Mouse (Mus musculus) cerebellum, adult 2 months (tissue): ENCODE measurements around the gene Iqgap1. TPM values are rescaled to one million over a fixed set of nuclear protein-coding genes. Genes with fewer than 3 reads are reported as not detected.

Source experiments
- DNase-seq, 2 experiments: peaks; one replicate each; pipeline ENCODE4 v3.0.0; 2021
- H3K27ac ChIP-seq: fragments of 200-500 bp; 2 replicates; pipeline ENCODE4 v1.5.1; 2012; ENCODE audit warnings: low read length, control low read depth, inconsistent platforms; ENCODE audit not compliant: insufficient read depth
- H3K27me3 ChIP-seq: fragments of 200-500 bp; 2 replicates; pipeline ENCODE4 v1.6.1; 2012; ENCODE audit warnings: inconsistent platforms, mild to moderate bottlenecking, low read length, moderate library complexity; ENCODE audit not compliant: control insufficient read depth, insufficient read depth
- H3K4me1 ChIP-seq: fragments of 200-500 bp; 2 replicates; pipeline ENCODE4 v1.6.1; 2011; ENCODE audit warnings: low read length; ENCODE audit not compliant: control insufficient read depth, insufficient read depth
- H3K4me3 ChIP-seq: fragments of 200-500 bp; replicated peaks from 2 replicates; pipeline ENCODE3; 2011; ENCODE audit warnings: mild to moderate bottlenecking, low read depth, low read length, control low read depth; ENCODE audit not compliant: insufficient read depth
- CTCF ChIP-seq: fragments of 200-500 bp; IDR thresholded peaks from 2 replicates; pipeline ENCODE4 v1.5.1; 2011; ENCODE audit warnings: low read depth, mild to moderate bottlenecking, control low read depth, low read length, moderate library complexity, borderline replicate concordance; ENCODE audit not compliant: insufficient read depth
- POLR2A ChIP-seq: fragments of 200-500 bp; IDR thresholded peaks from 2 replicates; pipeline ENCODE4 v1.6.1; 2011; ENCODE audit warnings: low read length, control low read depth, borderline replicate concordance; ENCODE audit not compliant: insufficient read depth
- WGBS: fragments of 180-500 bp; shearing (Covaris S2); methylation state at CpG from one replicate; pipeline ENCODE4 v1.1.7; 2018; 5-methylcytosine and 5-hydroxymethylcytosine counted together
- polyA plus RNA-seq: library from polyadenylated mRNA; depleted of rRNA; stranded (reverse); fragments of >200 nt; gene quantifications from 2 replicates; pipeline ENCODE4 v1.2.3, GENCODE M21; 2012

Iqgap1 gene
- polyA plus RNA-seq, 1 experiment: 21.0 TPM

DNA sequence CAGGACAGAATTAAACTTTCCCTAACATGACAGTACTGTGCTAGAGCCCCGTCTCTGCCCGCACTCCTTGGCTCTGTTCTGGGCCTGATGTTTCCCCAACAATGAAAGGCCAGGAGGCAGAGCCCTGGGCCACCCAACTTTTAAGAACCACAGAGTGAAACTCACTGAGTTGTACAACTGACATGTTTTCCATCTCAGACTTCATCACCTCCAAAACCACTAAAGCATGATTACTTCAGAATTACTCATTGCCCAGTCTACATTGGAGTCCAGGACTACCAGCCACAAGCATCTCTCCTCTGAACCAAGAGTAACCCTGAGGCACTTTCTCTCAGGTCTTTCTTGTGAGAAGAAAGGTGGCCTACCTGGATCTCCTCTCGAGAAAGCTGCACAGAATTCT is 83.1 kb downstream of the Iqgap1 start:
- no peak for DNase-seq
- Histone ChIP-seq H3K27me3 (no peaks in the 10 kb centered on the region), H3K27ac (no peak overlapping the region), H3K4me1 (no peaks in the 10 kb centered on the region), H3K4me3 (no peak overlapping the region)
- 92% methylated on average over 3 of the region's 3 CpGs for WGBS
- TF ChIP-seq CTCF (no peak), POLR2A (no peak)

DNA sequence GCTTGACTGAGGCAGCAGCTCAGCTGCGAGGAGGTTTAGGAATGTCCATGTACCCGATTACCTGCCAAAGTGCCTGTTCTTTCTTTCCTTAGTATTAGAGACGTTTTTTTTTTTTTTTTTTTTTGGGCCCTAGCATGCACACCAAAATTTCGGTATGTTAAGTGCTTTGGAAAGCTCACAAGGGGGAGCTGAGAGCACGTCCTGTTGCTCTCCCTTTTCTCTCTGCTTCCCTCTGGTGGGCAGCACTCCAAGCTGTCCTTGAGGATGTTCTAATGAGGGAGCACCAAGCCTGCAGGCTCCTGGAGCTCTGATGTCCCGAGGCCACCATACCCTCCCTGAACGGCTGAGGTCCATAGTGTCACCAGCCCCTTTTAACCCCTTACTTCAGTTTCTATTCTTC is 84.8 kb downstream of the Iqgap1 start:
- DNase-seq: peak; percentile 61 to 63
- H3K27me3 ChIP-seq: no peaks in the 10 kb centered on the region
- no peak overlapping the region for H3K27ac ChIP-seq
- 26% methylated on average over 7 of the region's 7 CpGs for WGBS
- TF ChIP-seq CTCF (peak; percentile 80), POLR2A (no peak)
- H3K4me1 ChIP-seq: no peaks in the 10 kb centered on the region
- no peak overlapping the region for H3K4me3 ChIP-seq

DNA sequence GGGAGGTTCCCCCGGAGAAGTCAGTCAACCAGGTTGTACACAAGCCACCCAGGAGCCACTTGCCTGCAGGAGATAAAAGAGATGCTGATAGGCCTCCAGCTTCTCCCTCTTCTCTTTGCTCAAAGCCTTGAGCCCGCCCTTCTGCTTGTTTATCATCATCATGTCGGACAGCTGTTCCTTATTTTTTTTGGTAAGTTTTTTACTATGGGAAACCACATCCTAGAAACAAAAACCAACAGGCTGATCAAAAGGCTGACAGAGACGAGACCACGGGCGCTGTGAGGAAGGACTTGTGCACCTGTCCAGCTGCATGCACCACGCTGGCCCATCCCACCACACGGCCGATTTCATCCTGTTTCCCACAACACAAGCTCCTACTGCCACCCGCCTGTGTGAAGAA is 89.6 kb downstream of the Iqgap1 start:
- Histone ChIP-seq H3K27me3 (no peaks in the 10 kb centered on the region), H3K4me3 (no peak overlapping the region), H3K27ac (no peak overlapping the region), H3K4me1 (no peaks in the 10 kb centered on the region; the same call in 1 of the 2 replicates)
- TF ChIP-seq CTCF (no peak), POLR2A (no peak)
- DNase-seq: no peak
- 87% methylated on average over 10 of the region's 10 CpGs for WGBS

DNA sequence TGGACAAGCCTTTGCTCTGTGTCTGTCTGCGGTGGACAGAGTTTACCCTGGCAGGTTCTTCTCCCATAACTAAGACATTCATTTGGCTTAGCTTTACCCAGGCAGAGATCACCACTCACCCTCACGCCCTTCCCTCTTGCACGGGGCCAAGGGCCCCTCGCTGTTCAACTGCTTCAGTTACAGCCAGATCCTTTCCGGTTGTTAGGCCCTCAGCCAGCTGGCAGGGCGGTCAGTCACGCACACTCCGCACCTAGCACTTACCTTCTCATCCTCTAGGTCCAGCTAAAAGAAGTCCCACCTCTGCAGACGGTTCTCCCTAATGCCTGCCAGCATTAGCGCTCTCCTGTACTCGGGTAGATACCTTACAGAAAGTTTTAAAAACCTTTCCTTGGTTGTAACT is 92.8 kb downstream of the Iqgap1 start:
- no peaks in the 10 kb centered on the region for H3K27me3 ChIP-seq
- H3K4me3 ChIP-seq: no peak overlapping the region
- 31% methylated on average over 11 of the region's 11 CpGs for WGBS
- DNase-seq: no peak
- no peak overlapping the region for H3K27ac ChIP-seq
- no peak for TF ChIP-seq CTCF
- no peak for TF ChIP-seq POLR2A
- no peaks in the 10 kb centered on the region; the same call in 1 of the 2 replicates for H3K4me1 ChIP-seq

DNA sequence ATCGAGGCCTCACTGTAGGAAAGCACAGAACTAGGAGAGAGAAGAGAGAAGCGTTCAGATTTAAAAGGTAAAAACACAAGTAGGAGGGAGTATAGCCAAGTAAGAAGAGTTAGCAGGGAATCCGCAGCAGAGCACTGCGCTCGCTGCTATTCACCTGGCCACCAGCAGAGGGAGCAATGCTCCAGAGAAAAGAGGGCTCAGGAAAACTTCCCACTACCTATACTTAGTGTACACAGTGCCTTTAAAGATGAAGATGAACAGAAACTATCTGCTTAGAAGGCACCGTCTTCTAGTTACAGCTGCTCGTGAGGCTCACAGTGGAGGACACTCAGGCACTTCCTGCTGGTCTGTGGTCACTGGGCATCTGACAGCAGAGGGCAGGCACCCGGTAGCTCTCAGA is 96.1 kb downstream of the Iqgap1 start:
- peak; percentile 55 to 77 for DNase-seq
- WGBS: 20% methylated on average over 8 of the region's 8 CpGs
- no peaks in the 10 kb centered on the region; the same call in 1 of the 2 replicates for H3K4me1 ChIP-seq
- no peak overlapping the region for H3K27ac ChIP-seq
- TF ChIP-seq CTCF: peak; percentile 92
- no peak for TF ChIP-seq POLR2A
- H3K27me3 ChIP-seq: no peaks in the 10 kb centered on the region
- H3K4me3 ChIP-seq: no peak overlapping the region

DNA sequence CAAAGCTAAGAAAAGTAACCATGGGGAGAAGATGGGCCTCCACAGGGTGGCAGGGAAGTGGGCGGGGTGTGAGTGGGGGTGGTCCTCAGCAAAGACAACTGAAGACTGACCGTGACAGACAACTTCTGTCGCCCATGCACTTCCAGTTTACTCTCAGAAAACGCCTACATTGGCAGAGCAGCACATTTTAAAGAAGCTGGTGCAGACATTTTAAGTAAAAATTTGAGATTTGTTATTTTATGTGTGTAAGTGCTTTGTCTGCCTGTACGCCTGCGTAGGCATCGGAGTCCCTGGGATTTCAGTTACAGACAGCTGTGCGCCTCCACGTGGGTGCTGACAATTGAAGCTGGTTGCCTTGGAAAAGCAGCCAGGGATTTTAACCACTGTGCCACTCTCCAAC is 104.7 kb downstream of the Iqgap1 start:
- no peaks in the 10 kb centered on the region for H3K4me1 ChIP-seq
- H3K27me3 ChIP-seq: no peaks in the 10 kb centered on the region
- no peak overlapping the region for H3K27ac ChIP-seq
- H3K4me3 ChIP-seq: no peak overlapping the region
- TF ChIP-seq POLR2A (no peak), CTCF (no peak)
- DNase-seq: no peak
- WGBS: 46% methylated on average over 9 of the region's 9 CpGs

DNA sequence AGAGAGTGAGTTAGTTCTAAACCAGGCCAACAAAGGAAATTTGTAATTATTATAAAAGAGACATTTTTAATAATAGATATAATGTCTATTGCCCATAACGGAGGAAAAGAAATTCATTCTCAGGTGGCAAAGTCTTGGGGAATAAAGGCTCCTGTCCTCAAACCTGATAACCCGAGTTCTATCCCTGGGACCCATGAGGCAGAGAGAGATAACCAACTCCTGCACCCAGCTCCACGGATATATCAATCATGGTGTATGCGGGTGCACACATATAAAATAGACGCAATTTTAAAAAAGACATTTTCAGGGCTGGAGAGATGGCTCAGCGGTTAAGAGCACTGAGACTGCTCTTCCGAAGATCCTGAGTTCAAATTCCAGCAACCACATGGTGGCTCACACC is 106.2 kb downstream of the Iqgap1 start:
- DNase-seq: no peak
- Histone ChIP-seq H3K4me3 (no peak overlapping the region), H3K27ac (no peak overlapping the region), H3K4me1 (no peaks in the 10 kb centered on the region), H3K27me3 (no peaks in the 10 kb centered on the region)
- WGBS: 97% methylated on average over 7 of the region's 7 CpGs
- no peak for TF ChIP-seq CTCF
- TF ChIP-seq POLR2A: no peak

DNA sequence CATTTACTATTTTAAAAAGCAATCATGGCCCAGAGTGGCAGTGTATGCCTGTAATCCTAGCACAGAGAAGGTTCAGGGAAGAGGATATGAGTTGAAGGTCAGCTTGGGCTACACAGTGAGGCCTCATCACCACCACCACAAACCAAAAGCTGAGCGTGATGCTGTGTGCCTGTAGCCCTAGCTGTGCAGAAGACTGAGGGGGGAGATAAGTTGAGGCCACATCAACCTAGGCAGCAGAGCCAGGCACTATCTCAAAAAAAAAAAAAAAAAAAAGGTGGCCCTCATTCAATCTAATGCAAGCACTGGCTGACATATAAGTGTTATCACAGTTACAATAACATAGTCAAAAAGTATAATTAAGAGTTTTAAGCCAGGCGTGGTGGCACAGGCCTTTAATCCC is 106.7 kb downstream of the Iqgap1 start:
- WGBS: 94% methylated on average over 2 of the region's 2 CpGs
- no peak overlapping the region for H3K27ac ChIP-seq
- no peaks in the 10 kb centered on the region for H3K27me3 ChIP-seq
- DNase-seq: no peak
- no peak for TF ChIP-seq CTCF
- no peak for TF ChIP-seq POLR2A
- no peaks in the 10 kb centered on the region for H3K4me1 ChIP-seq
- no peak overlapping the region for H3K4me3 ChIP-seq
